In the genomic region with DNA sequence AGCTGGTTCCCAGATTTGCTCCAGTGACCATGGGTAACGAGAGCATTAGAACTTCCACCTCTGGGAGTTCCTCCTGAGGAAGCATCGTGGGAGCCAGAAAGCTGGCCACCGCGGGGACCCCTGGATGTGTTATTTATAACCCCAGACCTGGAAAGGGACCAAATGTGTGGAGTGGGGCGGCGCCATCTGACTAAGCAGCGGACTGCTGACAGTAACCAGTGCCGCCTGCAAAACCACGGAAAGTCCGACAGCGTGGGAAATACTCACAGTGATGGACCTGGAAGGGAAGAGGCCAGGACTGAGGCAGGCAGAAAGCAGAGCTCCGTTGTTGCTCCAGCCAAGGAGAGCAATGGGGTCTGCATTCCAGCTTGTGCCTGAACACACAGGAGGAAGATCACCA, we compare ENCODE assay signal across 8 mouse cellular contexts. TPM values are rescaled to one million over a fixed set of nuclear protein-coding genes. Genes with fewer than 3 reads are reported as not detected.
A peak's percentile ranks its signal among the peaks of the same experiment; 100 is the strongest.
DNase-seq lines count a peak whose midpoint lies in the region; ATAC-seq and TF ChIP-seq lines count a peak whose summit lies in the region.

A gene (minus strand): TSS at position 389 of the 400 bp plus-strand sequence.

- H3K27ac ChIP-seq in embryonic fibroblast, embryonic 13.5 days (ENCODE audit: insufficient read depth, low read length) = no peak within 1 kb of the TSS
- H3K27ac ChIP-seq in heart, embryonic 16.5 days (ENCODE audit: low read length) = peak within 1 kb of the TSS; percentile 81
- peak within 1 kb of the TSS; percentile 70 for H3K27ac ChIP-seq in kidney, postnatal 0 days

- no peaks in the 10 kb centered on the region for H3K27me3 ChIP-seq in heart, embryonic 16.5 days (ENCODE audit: control insufficient read depth, insufficient read depth, low read length)
- no peaks in the 10 kb centered on the region for H3K27me3 ChIP-seq in kidney, postnatal 0 days (ENCODE audit: insufficient read depth, low read length)

- TF ChIP-seq POLR2A in embryonic fibroblast, embryonic 13.5 days (IDR thresholded peaks at IDR 0.05; ENCODE audit: low read depth, low read length) = no peak

- H3K9ac ChIP-seq in heart, embryonic 16.5 days (ENCODE audit: low read length) = peak within 1 kb of the TSS; percentile 61
- H3K9ac ChIP-seq in kidney, postnatal 0 days (ENCODE audit: low read depth, low read length) = no peak within 1 kb of the TSS

- peaks cover 6% of the 10 kb centered on the region; the same call in 1 of the 2 replicates for H3K4me1 ChIP-seq in embryonic fibroblast, embryonic 13.5 days (ENCODE audit: control insufficient read depth, insufficient read depth, low read length)
- peaks cover 26% of the 10 kb centered on the region for H3K4me1 ChIP-seq in heart, embryonic 16.5 days (ENCODE audit: control insufficient read depth, insufficient read depth, low read length)
- peaks cover 20% of the 10 kb centered on the region for H3K4me1 ChIP-seq in kidney, postnatal 0 days (replicated peaks; ENCODE audit: insufficient read depth, low read length)

- no peaks in the 10 kb centered on the region for H3K36me3 ChIP-seq in heart, embryonic 16.5 days (ENCODE audit: control insufficient read depth, insufficient read depth)
- H3K36me3 ChIP-seq in kidney, postnatal 0 days (ENCODE audit: insufficient read depth, low read length) = no peaks in the 10 kb centered on the region

- TF ChIP-seq CTCF in embryonic fibroblast, embryonic 13.5 days (IDR thresholded peaks at IDR 0.05; ENCODE audit: borderline replicate concordance, insufficient read depth, low read length) = no peak
- peak; percentile 10; the same call in 1 of the 2 replicates for TF ChIP-seq CTCF in kidney, postnatal 0 days (IDR thresholded peaks at IDR 0.05; ENCODE audit: low read depth)

- peak; percentile 73 for ATAC-seq in heart, embryonic 16.5 days (replicated peaks; ENCODE audit: extremely low read depth, insufficient read depth, low FRiP score)
- peak; percentile 61 for ATAC-seq in kidney, postnatal 0 days (replicated peaks; ENCODE audit: low FRiP score, low read depth)
- no peak for ATAC-seq in megakaryocyte, adult 5-6 weeks (ENCODE audit: poor library complexity, severe bottlenecking)
- ATAC-seq in granulocyte monocyte progenitor cell, adult 5-6 weeks (replicated peaks; ENCODE audit: poor library complexity, severe bottlenecking) = no peak

- no peak for DNase-seq in thymus, postnatal 0 days (ENCODE audit: low spot score)
- DNase-seq in thymus, adult 18-20 months = no peak
- DNase-seq in kidney, postnatal 0 days (ENCODE audit: low spot score) = peak; percentile 78
- no peak for DNase-seq in right cerebral cortex, postnatal 25 days

- peak within 1 kb of the TSS; percentile 47 for H3K4me2 ChIP-seq in heart, embryonic 16.5 days (ENCODE audit: low read depth, low read length)
- peak within 1 kb of the TSS; percentile 38 for H3K4me2 ChIP-seq in kidney, postnatal 0 days (ENCODE audit: low read length)

- no peak within 1 kb of the TSS for H3K4me3 ChIP-seq in embryonic fibroblast, embryonic 13.5 days (ENCODE audit: insufficient read depth, low read length)
- peak within 1 kb of the TSS; percentile 36 for H3K4me3 ChIP-seq in heart, embryonic 16.5 days (ENCODE audit: low read length)
- H3K4me3 ChIP-seq in kidney, postnatal 0 days (replicated peaks; ENCODE audit: low read depth, low read length) = no peak within 1 kb of the TSS

- 4% methylated on average over 12 of the region's 12 CpGs for WGBS in heart, embryonic 16.5 days
- 3% methylated on average over 12 of the region's 12 CpGs for WGBS in kidney, postnatal 0 days

- peaks cover 3% of the 10 kb centered on the region; the same call in 1 of the 2 replicates for H3K9me3 ChIP-seq in heart, embryonic 16.5 days (replicated peaks; ENCODE audit: control insufficient read depth, low read length)
- H3K9me3 ChIP-seq in kidney, postnatal 0 days (replicated peaks; ENCODE audit: low read length) = no peaks in the 10 kb centered on the region

RNA-seq across cellular contexts. Expression of the gene that starts here (rescaled TPM):
- polyA plus RNA-seq in thymus, postnatal 0 days (2015; fragmentation: Nextera tagmentation; extraction: Ambion mirVana) = 44.3 and 54.9 TPM in 2 replicates
- 19.2 and 24.3 TPM in 2 replicates for polyA plus RNA-seq in embryonic fibroblast, embryonic 13.5 days (2011; ENCODE audit: insufficient read length, low read depth, missing spikeins)
- polyA plus RNA-seq in heart, embryonic 16.5 days (2015; fragmentation: Nextera tagmentation; extraction: Ambion mirVana) = 17.9 and 21.8 TPM in 2 replicates
- polyA plus RNA-seq in kidney, postnatal 0 days (2015; fragmentation: Nextera tagmentation; extraction: Ambion mirVana) = 12.1 and 12.9 TPM in 2 replicates
- total RNA-seq in megakaryocyte, adult 5-6 weeks (2015) = 37.6 and 43.0 TPM in 2 replicates
- total RNA-seq in megakaryocyte, adult 5-6 weeks (2017) = 22.3 and 48.3 TPM in 2 replicates
- total RNA-seq in granulocyte monocyte progenitor cell, adult 5-6 weeks (2014; fragmentation: Nextera tagmentation) = 19.2 and 22.6 TPM in 2 replicates
- 8.1 and 8.5 TPM in 2 replicates for total RNA-seq in granulocyte monocyte progenitor cell, adult 5-6 weeks (2017)

Comparison
In these comparisons a context has a peak if more than half of its experiments do, and no peak if none do; other contexts are left out.
1. ATAC-seq: peak in heart, embryonic 16.5 days (single experiment) and kidney, postnatal 0 days (single experiment); none in megakaryocyte, adult 5-6 weeks (single experiment) and granulocyte monocyte progenitor cell, adult 5-6 weeks (single experiment).